Mouse (Mus musculus): ENCODE data around the gene Rnf224.
A peak's percentile ranks its signal among the peaks of the same experiment; 100 is the strongest.

Gene Rnf224

DNA sequence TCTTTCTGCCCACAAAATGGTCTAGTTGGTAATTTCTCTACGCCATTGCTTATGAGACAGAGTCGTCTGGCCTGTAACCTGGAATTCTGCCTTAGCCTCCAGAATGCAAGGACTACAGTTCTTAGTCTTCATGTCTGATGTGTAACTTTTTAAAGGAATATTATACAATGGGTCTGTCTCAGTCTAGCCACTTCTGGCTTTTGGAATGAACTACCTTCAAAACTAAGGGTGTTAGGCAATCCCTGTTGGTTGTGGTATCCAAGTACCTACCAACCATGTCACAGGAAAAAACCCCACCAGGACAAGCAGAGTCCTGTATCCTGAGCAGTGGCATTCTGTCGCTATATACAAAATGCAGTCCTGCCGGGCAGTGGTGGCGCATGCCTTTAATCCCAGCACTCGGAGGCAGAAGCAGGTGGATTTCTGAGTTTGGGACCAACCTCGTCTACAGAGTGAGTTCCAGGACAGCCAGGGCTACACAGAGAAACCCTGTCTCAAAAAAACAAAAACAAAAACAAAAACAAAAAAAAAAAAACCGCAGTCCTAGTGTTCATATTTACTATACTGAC lies 10.7 kb downstream of the Rnf224 start:
- no peak for DNase-seq

DNA sequence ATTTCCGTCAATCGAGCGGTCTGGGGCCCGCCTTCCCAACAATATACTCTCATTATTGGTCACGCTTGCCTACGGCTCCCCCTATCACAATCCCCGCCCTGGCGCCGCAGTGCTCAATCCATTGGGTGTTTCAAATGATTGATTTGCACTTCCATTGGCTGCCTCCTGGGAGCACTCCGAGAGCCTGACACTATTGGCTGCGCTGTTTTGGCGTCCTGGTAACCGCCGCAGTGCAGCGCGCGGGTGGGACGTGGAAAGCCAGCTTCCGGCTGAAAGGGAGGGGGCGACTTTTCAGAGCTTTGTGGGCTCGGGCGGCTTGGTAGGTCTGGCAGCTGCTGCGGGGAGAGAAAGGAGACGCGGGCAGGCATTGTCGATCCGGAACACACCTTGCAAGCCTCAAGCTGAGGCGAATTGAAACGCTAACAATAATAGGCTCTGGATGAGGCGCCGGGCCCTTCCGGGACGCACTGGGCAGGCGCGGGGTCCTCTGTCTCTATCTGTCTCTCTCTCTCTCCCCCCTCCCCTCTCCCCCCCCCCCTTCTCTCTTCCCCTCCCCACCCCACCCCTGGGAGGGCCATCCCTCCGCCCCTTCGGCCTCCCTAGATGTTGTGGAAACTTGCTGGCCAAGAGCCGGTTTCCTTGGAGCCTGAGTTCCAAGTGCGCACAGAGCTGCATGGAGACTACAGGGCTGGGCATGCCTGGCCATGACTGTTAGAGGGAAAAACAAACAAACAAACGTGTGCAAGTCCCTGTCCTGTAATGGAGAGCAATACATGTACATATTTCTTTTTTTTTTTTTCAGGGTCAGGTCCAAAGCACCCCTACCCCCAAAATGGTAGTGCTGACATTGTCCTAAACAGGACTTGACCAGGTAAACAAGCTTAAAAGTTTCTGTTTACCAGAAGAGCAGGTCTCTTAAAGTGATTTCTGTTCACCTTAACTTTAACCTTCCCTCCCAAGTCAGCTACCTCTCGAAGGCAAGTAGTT lies 11.5 kb downstream of the Rnf224 start:
- DNase-seq, result peak; percentile 99

DNA sequence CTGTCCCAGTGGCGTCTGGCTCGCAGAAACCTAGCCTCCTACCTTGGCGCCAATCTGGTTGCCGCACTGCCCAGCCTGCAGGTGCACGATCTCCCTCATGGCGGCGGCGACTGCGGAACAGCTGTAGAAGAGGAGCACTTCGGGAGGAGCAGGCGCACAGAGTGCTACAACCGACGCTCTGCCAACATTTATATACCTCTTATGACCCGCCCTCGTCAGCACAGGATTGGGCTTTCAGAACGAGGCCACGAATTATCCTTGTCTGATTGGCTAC lies 12.2 kb downstream of the Rnf224 start, which contains the start of gene Tubb4b:
Gene Tubb4b (minus strand): TSS at position 211 of the 274 bp plus-strand sequence.
- DNase-seq, result no peak

DNA sequence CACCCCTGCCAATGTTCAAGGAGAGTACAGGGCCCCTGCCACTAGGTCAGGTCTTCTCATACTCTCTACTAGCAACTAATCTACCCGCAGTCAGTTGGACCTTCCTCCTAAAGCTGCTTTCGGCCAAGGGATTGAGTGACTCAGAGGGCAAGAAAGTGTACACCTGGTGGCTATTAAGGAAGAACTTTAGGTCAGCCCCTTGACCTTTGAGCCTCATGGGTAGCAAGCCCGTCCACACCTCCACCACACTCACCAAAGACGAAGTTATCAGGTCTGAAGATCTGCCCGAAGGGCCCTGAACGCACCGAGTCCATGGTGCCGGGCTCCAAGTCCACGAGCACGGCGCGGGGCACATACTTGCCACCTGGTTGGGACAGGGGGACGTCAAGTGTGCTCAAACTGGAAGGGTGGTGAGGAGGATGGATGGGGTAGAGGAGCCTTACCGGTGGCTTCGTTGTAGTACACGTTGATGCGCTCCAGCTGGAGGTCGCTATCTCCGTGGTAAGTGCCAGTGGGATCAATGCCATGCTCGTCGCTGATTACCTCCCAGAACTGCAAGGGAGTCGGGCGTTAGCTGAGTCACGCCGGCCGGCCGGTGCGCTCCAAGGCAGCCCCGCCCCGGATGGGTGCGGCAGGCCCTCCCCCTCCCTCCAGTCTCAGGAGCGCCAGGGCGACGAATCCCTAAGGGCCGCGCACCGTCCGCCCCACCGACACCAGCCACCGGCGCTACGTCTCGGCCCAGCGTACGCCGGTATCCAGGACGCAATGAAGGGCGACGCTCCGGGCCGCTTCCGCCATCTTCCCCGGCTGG lies 12.7 kb downstream of the Rnf224 start:
- peak; percentile 81 for DNase-seq

DNA sequence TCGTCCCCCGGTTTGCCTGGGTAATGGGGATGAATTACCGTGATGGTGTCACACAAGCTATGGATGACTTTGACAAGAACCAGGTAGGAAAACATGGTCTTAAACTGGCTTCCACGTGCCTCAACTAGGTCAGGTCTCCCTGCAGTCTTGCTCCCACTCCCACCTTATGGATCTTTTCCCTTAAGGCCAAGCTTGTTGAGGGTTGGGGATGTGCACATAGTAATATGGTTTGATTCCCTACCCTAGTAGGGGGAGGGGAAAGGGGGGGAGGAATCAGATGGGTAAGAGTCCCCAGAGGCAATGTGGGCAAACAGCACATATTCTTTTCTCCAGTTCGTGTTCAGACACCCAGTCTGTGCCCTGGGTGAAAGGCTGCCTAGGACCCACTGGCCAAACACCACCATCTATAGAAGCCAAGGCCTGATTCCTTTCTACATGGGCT lies 15.2 kb downstream of the Rnf224 start:
- DNase-seq, result no peak

DNA sequence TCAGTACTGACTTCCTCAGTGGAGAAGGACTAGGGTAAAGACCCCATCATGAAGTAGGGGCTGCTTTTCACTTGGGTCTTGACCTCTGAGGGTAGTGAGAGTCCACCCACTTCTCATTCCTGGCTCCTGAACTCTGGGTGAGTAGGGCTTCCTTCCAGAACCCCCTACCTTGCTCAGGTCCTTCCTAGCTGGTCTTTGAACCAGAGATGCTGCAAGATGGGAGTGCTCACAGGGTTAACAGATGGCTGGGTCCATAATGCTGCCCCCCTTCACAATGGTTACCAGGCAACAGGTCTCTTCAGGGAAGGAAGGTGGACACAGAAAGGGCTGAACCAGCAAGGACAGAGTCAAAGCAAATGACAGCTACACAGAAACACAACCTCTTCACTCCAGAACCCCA lies 18.1 kb downstream of the Rnf224 start, which contains the start of gene Fam166a:
Gene Fam166a (plus strand): TSS at position 301 of the 400 bp plus-strand sequence.
- no peak for DNase-seq

DNA sequence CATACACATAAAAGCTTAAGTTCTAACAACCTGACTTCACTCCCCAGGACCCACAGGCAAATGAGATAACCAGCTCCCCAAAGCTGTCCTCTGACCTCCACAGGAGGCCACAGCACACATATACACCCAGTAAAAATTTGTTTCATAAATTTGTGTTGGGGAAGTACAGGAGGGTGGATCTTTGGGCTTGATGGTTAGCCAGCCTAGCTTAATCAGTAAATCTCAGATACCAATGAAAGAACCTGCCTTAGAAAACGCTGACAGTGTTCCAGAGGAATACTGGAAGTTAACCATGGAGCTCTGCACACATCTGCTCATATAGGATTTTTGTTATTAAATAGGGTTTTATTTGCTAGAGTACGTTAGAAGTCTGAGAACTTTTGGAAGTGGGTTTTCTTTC lies 18.9 kb downstream of the Rnf224 start:
- no peak for DNase-seq

DNA sequence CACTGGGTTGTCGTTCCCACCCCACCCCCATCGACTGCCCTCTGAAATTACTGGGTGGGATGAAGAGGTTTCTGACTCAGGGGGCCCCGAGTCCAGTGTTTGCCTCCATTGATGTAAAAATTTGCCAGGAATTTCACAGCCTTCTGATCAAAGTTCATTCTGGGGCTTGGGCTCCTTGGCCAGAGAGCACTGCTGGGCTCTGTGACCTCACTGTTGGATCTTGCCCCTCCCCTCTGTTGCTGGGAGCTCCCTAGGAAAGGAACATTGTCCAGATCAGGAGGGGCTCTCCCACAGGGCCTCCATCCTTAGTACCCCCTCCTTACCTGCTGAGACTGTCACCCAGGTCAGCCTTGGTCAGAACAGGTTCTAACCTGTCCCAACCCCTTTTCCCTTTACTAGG lies 22.1 kb downstream of the Rnf224 start, which contains the start of gene Stpg3:
Gene Stpg3 (minus strand): TSS at position 194 of the 400 bp plus-strand sequence.
- no peak for DNase-seq

DNA sequence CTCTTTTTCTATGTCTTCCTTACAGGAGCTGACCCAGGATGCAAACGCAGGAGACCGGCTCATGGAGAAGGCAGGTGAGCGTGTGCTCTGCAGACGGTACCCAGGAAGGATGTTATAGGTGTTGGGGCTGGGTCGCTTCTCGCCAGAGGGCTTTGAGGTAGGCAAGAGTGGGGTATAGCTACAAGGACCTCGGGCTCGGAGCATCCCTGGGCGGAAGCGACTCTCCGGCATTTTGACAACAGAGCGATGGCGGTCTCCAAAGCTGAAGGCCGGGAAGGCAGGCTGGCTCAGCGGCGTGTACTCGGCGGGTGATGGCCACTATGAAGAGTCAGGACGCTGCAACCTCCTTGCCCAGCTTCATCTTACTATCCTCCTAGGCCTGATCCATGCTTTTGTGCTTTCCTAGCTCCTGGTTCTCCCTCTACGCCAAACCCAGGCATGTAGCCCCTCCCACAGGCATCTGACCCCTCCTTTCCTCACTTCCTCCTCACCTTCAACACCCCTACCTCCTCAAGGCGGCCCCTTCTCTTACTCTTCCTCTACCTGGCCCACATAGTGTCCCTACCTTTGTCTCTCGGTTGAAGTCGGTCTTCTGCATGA lies 23.2 kb downstream of the Rnf224 start:
- DNase-seq, result no peak

DNA sequence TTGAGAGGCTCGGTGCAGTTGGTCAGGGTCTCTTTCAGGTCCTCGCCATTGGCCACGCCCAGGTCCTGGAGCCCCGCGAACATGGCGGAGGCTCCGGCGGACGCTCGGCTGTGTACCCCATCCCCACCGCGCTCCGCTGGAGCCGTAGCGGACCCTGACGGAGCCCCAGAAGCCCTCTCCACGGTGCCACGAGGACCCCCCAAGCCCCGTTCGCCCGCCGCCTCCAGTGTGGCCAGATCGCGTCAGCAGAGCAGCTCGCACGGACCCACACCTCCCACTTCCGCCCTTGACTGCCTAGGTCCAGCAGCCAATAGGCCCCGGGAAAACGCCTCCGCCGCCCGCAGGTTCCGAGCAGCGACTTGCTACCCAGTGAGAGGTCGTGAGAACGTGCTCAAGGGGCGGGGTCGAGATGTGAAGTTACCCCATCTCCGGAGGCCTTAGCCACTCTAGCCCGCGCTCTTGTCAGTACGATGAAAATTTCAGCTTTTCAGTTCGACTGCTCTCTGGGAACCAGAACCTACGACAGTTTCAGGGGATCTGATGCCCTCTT lies 25.4 kb downstream of the Rnf224 start, which contains the start of gene Nelfb:
Gene Nelfb (minus strand): TSS at position 369 of the 550 bp plus-strand sequence.
- DNase-seq, result peak; percentile 83

DNA sequence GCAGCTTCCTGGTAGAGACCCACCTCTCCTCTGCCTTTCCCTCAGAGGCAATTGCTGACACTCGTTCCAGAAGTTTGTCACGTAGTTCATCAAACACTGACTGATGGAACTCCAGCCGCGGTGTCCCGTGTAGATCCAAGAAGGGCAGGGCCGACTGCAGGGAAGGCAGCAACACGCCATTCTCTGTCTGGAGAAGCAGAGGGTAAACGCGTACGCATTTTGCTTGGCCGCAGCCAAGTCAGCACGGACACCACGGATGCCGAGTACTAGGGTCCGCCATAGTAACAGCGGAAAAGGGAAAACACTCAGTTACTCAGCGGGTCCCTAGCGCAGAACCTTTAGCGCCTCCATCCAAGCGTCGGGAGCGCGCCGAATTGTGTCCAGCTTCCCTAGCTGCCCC lies 25.9 kb downstream of the Rnf224 start:
- DNase-seq, result no peak

DNA sequence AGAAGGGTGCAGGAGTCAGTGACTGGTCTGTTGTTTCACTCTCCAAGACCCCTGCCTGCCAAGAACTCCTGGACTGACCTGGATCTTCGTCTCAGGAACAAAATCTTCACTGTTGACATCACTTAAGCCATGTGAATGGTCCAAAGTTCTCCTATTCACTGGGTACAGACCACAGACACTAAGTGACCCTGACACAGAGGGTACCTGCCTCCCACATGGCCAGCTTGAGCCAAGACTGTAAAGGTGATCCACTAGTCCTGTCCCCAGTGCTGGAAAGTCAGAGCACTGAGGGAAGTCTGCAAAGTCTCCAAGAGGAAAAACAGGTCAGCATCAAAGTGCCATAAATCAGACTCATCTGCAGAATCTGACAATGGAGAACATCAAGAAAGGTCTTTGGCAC lies 29.0 kb downstream of the Rnf224 start:
- DNase-seq, result no peak

DNA sequence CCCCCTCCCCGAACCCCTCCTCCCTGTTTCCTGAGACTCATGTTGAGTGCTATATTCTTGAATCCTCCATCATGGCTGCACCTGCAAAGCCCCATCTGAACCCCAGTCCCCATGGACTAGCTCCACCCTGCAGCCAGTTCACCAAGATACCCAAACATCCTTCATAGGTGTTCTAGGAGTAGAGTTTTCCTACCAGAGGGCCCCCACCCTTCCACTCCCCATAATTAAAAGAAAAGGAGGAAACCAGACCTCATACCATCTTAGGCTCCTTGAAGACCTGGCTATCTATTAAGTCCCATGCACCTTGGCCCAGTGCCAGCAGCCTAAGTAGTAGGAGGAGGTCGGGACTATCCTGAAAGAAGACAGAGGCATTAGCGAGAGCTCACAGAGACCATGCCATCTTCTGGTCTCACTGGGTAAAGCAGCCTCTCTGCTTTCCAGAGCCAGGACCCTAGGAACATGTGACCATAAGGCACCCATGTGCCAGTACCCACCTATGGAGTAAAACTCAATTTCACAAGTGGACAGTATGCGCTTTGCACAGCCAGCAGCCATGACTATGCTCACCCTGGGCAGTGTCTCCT lies 32.9 kb downstream of the Rnf224 start:
- no peak for DNase-seq

DNA sequence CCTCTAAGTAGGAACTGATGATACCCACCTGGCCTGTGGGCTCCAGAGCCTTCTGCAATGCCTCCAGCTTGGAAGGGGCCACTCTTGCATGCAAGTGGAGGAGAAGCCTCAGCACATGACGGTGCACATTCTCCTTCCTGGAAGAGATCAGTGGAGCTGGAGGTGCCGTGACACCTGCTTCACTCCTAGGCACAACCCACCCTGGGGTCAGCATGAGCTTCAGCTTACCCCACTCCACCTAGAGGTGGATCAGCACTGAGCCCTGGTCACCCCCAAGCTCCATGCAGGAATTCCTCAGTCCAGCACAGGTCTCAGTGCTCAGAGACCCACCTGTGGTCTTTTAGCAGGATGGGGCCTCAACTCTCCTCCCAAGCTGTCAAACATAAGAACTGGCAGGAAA lies 36.0 kb downstream of the Rnf224 start:
- DNase-seq, result no peak

DNA sequence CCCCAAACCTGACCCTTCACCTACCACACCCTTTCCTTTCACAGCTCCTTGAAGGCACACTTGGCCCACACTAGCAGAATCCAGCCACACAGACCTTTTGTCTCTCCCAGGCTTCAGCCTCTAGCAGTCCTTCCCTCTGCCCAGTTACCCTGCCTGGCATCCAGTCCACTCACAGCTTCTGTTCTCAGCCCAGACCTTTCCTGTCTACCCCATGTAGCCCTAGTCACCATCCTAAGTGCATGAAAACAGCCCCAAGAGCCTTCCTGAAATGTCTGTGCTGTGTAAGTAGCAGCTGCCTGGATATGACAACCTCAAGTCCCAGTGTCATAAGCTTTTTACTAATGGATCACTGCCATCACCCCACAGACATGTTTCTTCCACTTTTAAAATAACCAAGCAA lies 38.6 kb downstream of the Rnf224 start:
- no peak for DNase-seq

DNA sequence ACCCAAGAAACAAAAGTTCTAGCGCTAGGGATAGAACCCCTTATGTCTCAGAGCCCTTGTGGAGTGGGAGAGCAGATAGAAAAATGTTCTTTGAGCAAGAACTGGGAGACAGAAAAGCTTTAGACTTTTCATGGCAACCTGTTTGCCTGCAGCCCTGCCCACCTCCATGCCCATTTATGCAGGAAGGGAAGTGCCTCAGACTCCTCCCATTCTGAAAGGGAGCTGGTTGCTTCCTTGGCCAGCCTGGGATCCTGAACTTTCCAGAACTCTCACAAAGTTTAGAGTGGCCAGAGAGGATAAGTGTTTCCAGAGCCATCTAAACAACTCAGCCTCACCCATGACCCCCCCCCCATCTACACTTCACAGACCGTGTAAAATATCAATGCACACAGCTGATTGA lies 39.4 kb downstream of the Rnf224 start:
- DNase-seq, result no peak

DNA sequence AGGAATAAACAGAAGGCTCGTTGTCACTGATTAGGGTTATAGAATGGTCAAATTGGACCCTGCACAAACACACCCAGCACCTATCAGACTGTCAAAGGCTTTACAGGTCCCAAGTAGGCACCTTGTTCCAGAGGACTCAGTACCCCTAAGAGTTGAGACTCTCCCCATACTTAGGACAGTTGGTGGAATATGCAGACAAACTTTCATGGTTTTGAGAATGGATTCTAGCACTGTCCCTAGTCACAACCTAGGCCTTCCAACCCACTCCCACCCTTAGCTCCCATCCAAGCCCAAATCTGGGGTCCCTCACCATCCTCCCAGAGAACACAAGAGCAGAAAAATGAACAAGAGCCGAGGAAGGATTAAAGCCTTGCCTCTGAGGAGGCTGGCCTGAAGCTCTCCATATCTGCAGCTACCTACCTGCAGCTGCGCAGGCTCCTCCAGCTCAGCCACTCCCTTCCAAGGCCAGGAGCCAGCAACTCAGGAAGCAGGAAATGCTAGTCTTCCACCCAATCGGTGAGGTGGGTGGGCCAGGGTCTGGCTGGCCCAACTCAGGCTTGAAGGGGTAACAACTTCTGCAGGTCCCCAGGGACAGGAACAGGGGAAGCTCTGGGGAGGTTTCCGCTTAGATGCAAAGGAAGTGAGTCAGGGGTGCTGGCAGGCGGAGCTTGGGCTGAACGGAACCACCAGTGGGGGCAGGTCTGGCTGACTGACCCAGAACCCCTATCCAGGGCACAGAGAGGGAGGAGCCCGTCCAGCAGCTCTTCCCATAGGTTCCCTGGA lies 40.2 kb downstream of the Rnf224 start, which contains the start of gene Tor4a:
Gene Tor4a (minus strand): TSS at position 715 of the 783 bp plus-strand sequence.
- peak; percentile 17 for DNase-seq

DNA sequence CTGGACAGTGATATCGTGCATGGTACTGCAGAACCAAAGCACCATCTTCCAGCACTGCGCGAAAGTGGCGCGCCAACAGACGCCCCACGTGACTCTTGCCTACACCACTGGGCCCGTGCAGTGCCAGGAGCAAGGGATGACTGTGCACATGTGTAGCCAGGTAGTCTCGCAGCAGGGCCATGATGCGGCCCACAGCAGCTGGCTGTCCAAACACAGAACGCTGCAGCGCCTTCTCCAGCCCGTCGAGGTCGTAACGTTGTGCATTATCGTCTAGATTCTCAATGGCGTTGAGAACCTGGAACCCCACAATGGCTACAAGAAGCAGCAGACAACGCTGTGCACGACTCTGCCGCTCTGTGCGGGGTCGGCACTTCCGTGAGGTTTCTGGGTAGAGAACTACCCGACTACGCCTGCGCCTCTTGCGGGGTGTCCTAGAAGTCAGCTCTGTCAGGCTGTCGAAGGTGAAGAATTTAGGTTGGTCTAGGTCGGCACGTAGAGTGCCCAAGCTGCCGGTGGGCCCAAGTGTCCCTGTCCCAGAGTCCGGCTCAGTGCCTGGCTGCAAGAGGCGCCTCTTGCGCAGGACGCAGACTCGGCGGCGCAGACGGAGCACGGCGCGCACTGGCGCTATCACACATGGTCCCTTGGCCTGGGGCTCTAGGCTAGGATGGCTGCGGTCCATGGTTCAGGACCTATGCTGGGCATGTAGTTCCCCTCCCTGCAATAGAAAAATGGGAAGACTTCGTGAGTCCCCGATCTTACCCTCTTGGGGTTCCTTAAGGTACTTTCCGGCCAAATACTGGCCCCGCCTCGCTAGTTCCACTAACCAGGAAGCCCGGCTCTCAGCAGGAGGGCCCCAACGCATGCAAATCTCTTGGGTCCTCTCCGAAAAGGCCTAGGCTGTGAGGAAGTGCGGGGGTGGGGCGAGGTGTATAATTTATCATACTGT lies 41.1 kb downstream of the Rnf224 start:
- no peak for DNase-seq

DNA sequence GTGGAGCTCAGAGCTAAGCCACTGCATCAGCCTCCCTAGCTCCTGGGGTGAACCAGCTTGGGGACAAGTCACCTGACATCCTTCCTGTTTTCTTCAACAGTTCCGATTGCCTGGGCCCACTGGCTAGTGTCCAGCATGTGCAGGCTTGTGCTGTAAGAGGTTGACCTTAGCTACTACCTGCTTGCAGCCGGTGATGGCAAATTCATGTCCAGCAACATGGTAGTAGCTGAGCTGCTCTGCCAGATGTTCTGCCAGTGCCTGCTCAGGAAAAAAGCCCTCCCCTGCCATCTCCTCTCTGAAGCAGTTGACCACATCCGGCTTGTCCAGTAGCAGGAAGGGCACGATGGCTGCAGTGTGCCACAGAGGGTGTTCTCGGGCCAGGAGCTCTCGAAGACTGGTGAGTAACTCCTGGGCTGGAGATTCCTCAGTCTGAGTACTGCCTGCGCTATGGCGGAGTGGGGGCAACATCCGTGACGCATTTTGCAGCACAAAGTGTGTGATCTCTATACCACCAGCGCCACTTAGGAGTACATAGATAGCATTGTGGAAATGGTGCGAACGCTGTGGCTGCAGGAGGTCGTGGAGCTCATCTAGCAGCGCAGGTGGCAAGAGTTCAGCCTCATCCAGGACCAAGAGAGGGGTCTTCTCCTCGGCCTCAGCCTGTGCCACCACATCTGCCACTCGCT lies 42.0 kb downstream of the Rnf224 start:
- no peak for DNase-seq

All from right cerebral cortex, postnatal 25 days (tissue).